Mouse (Mus musculus) lung, adult 2 months (tissue): ENCODE measurements at regions not wholly inside any gene's neighbourhood (a gene's known extent, or its start where the extent isn't known, plus 50 kb on each side); places are given as distances from the start of the nearest gene placed in this dataset.

Experiments
- DNase-seq: peaks from one replicate; pipeline ENCODE4 v3.0.0; 2022
- H3K4me1 ChIP-seq: fragments of 200-500 bp; 2 replicates; pipeline ENCODE4 v1.6.1; 2011; ENCODE audit warnings: low read length; ENCODE audit not compliant: control insufficient read depth, insufficient read depth
- H3K4me3 ChIP-seq: fragments of 200-500 bp; replicated peaks from 2 replicates; pipeline ENCODE3; 2011; ENCODE audit warnings: low read depth, mild to moderate bottlenecking, control low read depth, low read length; ENCODE audit errors: extremely low read depth
- CTCF ChIP-seq: fragments of 200-500 bp; IDR thresholded peaks from 2 replicates; pipeline ENCODE4 v1.5.1; 2011; ENCODE audit warnings: mild to moderate bottlenecking, low read length, control low read depth; ENCODE audit not compliant: insufficient read depth
- POLR2A ChIP-seq: fragments of 200-500 bp; IDR thresholded peaks from 2 replicates; pipeline ENCODE4 v1.6.1; 2011; ENCODE audit warnings: low read depth, mild to moderate bottlenecking, control low read depth, low read length, borderline replicate concordance; ENCODE audit errors: extremely low read depth
- WGBS: fragments of 180-500 bp; shearing (Covaris S2); methylation state at CpG from one replicate; pipeline ENCODE4 v1.1.7; 2018; 5-methylcytosine and 5-hydroxymethylcytosine counted together

- DNase-seq = no peak
- Histone ChIP-seq H3K4me3 (no peak overlapping the region), H3K4me1 (no peaks in the 10 kb centered on the region)
- 70% methylated on average over 3 of the region's 3 CpGs for WGBS
- no peak for TF ChIP-seq CTCF
Observed at GRCm38 (mm10) chr1:128810860-128811259, 218.8 kb upstream of the Cxcr4 start.

DNA sequence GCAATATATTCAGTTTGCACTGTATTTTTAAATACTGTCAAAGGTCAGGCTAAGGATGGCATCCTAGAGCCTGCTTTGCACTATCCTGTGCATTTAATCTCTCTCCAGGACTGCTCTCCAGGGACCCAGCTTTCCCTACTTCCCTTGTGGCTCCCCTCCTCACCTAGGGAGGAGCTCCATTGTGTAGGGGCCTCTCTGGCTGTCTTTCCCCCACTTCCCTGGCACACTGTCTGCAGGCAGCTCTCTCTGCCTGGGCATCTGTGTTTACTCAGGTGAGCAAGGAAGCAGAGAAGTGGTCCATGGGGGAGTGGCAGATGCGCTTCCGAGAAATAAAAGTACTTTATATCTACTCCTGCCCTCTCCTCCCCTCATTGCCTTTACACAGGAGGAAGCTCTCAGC, 218.0 kb upstream of the Cxcr4 start:
- TF ChIP-seq CTCF (no peak), POLR2A (no peak)
- 69% methylated on average over 2 of the region's 2 CpGs for WGBS

DNA sequence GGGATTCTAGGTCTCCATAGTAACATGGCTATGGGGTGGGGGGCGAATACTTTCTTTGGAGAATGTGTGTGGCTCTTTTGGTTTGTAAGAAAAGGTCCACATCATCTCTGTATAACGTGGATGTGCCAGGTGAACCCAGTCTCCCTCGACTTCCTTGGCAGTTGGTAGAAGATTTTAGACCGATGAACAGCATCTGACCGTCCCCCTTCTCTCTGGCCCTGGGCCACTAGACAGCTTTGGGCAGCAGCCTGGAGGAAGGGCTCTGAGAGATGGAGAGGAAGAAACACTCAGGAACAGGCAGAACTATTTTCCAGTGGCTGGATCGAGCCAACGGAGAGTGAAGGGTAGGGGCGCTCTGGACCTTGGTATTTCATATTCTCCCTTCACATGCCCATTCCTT, 217.5 kb upstream of the Cxcr4 start:
- Histone ChIP-seq H3K4me3 (no peak overlapping the region), H3K4me1 (no peaks in the 10 kb centered on the region)
- DNase-seq = no peak
- TF ChIP-seq CTCF (no peak), POLR2A (no peak)
- 82% methylated on average over 8 of the region's 8 CpGs for WGBS

More for the DNA sequence above, 218.0 kb upstream of the Cxcr4 start:
- no peak overlapping the region for H3K4me3 ChIP-seq
- DNase-seq = no peak
- H3K4me1 ChIP-seq = no peaks in the 10 kb centered on the region

DNA sequence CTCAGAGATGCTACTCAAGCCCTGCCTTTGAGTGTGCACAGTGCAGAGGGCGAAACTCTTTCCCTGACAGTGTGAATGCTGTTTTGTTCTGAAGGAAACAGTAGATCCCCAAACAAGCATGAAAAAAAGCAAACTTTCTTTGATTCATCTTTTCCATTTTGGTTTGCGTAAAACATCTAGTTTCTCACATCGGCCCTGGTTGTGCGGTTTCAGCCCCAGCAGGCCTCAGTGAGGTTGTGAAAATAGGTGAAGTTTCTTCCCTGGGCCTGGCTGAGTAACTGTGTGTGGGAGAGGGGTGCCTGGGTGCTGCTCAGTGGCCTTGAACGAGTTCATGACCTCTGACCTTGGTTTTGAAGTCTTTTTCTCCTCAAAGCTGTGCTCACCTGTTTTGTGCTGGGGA, 216.5 kb upstream of the Cxcr4 start:
- DNase-seq = no peak
- no peak for TF ChIP-seq POLR2A
- TF ChIP-seq CTCF = no peak
- H3K4me1 ChIP-seq = no peaks in the 10 kb centered on the region
- H3K4me3 ChIP-seq = no peak overlapping the region
- WGBS = 83% methylated on average over 5 of the region's 5 CpGs

- no peak for TF ChIP-seq POLR2A
- no peak for TF ChIP-seq CTCF
- no peak overlapping the region for H3K4me3 ChIP-seq
- WGBS = 65% methylated on average over 10 of the region's 10 CpGs
- no peaks in the 10 kb centered on the region for H3K4me1 ChIP-seq
- DNase-seq = no peak
Observed at GRCm38 (mm10) chr1:128805687-128806653, 213.9 kb upstream of the Cxcr4 start.

- 32% methylated on average over 9 of the region's 9 CpGs for WGBS
- Histone ChIP-seq H3K4me3 (no peak overlapping the region), H3K4me1 (no peaks in the 10 kb centered on the region)
- DNase-seq = no peak
- TF ChIP-seq POLR2A = no peak
- no peak for TF ChIP-seq CTCF
Observed at GRCm38 (mm10) chr1:128803433-128804060, 211.5 kb upstream of the Cxcr4 start.

DNA sequence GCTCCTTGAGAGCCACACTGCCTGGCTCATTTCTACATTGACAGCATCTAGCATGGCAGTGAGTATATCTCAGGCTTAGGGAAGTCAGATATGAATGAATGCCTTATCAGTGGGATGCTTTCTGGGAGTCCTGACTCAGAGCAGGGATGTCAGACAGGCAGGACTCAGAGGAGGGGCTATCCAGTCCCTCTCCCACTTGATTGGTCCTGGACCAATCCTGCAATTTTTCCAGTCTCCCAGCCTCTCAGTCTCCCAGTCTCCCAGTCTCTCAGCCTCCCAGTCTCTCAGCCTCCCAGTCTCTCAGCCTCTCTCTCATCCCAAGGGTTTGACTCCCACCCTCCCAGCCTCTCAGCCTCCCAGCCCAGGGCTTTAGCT, 211.0 kb upstream of the Cxcr4 start:
- DNase-seq = no peak
- TF ChIP-seq CTCF = no peak
- TF ChIP-seq POLR2A = no peak
- Histone ChIP-seq H3K4me1 (no peaks in the 10 kb centered on the region), H3K4me3 (no peak overlapping the region)

DNA sequence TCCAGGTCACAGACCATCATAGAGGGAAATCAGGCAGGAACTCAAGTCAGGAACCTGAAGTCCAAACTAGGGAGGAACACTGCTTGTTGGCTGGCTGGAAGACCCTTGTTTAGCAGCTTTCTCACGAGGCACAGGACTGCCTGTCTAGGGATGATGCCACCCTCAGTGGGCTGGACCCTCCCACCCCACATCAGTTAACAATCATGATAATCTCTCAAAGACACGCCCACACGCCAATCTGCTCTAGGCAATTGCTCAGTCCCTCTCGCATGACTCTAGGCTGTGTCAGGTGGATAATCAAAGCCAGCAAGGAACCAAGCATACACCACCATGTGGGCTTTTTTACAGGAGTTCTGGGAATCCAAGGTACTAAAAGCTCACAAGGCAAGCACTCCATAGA, 206.6 kb upstream of the Cxcr4 start:
- WGBS = 79% methylated on average over 4 of the region's 4 CpGs
- no peaks in the 10 kb centered on the region for H3K4me1 ChIP-seq
- DNase-seq = no peak
- no peak overlapping the region for H3K4me3 ChIP-seq
- no peak for TF ChIP-seq POLR2A
- no peak for TF ChIP-seq CTCF

- no peak overlapping the region for H3K4me3 ChIP-seq
- WGBS = 77% methylated on average over 6 of the region's 6 CpGs
- H3K4me1 ChIP-seq = no peaks in the 10 kb centered on the region
- no peak for DNase-seq
- TF ChIP-seq POLR2A (no peak), CTCF (no peak)
Observed at GRCm38 (mm10) chr1:128795654-128796053, 203.6 kb upstream of the Cxcr4 start.

GRCm38 (mm10) chr1:128790881-128791280, 198.8 kb upstream of the Cxcr4 start:
- no peak for TF ChIP-seq POLR2A
- no peak for TF ChIP-seq CTCF
- no peaks in the 10 kb centered on the region for H3K4me1 ChIP-seq
- 89% methylated on average over 6 of the region's 6 CpGs for WGBS
- DNase-seq = no peak
- no peak overlapping the region for H3K4me3 ChIP-seq
